Mouse (Mus musculus): ENCODE data around the gene Il17f. TPM values are rescaled to one million over a fixed set of nuclear protein-coding genes. Genes with fewer than 3 reads are reported as not detected.
"Not testable (repeated sequence)": the region's sequence is repeated elsewhere in the genome, so short reads cannot be mapped to it uniquely, and the experiment has no call there.

Gene Il17f
- total RNA-seq (2017) = 0.61 TPM in 1 of 2 replicates, not detected in the other

DNA sequence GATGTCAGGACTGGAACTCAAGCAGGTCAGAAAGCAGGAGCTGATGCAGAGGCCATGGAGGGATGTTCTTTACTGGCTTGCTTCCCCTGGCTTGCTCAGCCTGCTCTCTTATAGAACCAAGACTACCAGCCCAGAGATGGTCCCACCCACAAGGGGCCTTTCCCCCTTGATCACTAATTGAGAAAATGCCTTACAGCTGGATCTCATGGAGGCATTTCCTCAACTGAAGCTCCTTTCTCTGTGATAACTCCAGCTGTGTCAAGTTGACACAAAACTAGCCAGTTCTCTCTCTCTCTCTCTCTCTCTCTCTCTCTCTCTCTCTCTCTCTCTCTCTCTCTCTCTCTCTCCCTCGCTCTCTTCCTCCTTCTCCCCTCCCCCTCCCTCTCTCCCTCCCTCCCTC is at the start of gene Il17f:
Il17f (minus strand) TSS at position 101 of the 400 bp plus-strand sequence.
- ATAC-seq (ENCODE audit: extremely low read depth, insufficient number of reproducible peaks, low FRiP score, poor library complexity, severe bottlenecking) = not testable (repeated sequence)

GRCm38 (mm10) chr1:20839911-20840310 is 49.5 kb upstream of the Il17f start:
- no peak for ATAC-seq (ENCODE audit: extremely low read depth, insufficient number of reproducible peaks, low FRiP score, poor library complexity, severe bottlenecking)

GRCm38 (mm10) chr1:20836551-20837125 is 46.2 kb upstream of the Il17f start:
- no peak for ATAC-seq (ENCODE audit: extremely low read depth, insufficient number of reproducible peaks, low FRiP score, poor library complexity, severe bottlenecking)

DNA sequence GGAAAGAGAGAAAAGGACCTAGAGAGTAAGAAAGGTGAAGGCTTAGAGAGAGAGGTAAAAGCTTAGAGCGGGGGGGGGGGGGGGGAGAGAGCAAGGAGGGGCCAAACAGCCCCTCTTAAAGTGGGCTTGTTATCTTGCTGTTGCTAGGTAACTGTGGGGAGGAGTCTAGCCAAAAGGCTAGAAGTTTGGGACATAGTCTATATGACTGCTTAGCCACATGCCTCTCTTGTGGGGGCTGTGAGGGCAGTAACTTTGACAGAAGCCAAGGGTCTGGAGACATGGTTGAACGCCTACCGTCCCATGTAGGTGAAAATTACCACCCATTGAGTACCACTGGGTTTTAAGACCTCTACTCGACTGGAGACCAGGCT is 42.7 kb upstream of the Il17f start:
- ATAC-seq (ENCODE audit: extremely low read depth, insufficient number of reproducible peaks, low FRiP score, poor library complexity, severe bottlenecking) = no peak

- ATAC-seq (ENCODE audit: extremely low read depth, insufficient number of reproducible peaks, low FRiP score, poor library complexity, severe bottlenecking) = no peak
These were observed 42.2 kb upstream of the Il17f start for GRCm38 (mm10) chr1:20832473-20833140.

GRCm38 (mm10) chr1:20830546-20830945 is 40.1 kb upstream of the Il17f start:
- ATAC-seq (ENCODE audit: extremely low read depth, insufficient number of reproducible peaks, low FRiP score, poor library complexity, severe bottlenecking) = no peak

- no peak for ATAC-seq (ENCODE audit: extremely low read depth, insufficient number of reproducible peaks, low FRiP score, poor library complexity, severe bottlenecking)
These were observed 37.6 kb upstream of the Il17f start for GRCm38 (mm10) chr1:20828061-20828460.

DNA sequence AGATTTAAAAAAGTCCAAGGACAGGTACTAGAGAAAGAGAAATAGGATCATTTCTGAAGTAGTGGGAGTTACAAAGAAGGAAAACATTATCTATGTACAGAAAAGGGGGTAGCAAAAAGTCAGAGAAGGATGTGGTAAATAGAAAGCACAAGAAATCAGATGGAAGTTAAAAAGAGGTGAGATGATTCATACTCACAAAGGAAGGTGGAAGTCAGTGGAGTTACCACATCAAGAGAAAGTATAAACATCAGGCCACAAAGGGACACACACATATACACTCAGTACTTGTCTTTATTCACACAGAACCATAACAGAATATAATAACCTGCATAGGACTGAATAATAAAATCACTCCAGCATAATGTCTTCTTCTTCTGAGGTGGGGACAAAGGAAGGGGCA is 34.6 kb upstream of the Il17f start:
- ATAC-seq (ENCODE audit: extremely low read depth, insufficient number of reproducible peaks, low FRiP score, poor library complexity, severe bottlenecking) = peak; percentile 6; the same call in 1 of the 2 replicates

DNA sequence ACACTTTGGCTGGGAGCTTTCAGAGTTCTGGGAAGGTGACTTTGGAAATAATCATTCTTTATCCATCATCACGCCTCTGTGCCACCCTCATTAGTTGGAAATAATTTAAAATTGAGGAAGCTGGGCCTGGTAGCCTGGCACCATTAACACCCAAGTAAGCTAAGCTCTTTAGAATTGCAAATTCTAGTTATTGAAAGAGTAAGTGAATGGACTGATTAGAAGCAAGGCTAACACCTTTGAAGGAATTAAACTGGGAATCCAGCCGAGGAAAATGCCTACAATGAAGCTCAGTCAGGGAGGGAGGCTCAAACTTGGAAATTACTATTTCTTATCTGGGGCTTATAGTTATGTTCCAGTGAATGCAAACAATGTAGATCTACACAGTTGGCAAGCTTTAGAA is 33.5 kb upstream of the Il17f start:
- no peak for ATAC-seq (ENCODE audit: extremely low read depth, insufficient number of reproducible peaks, low FRiP score, poor library complexity, severe bottlenecking)

DNA sequence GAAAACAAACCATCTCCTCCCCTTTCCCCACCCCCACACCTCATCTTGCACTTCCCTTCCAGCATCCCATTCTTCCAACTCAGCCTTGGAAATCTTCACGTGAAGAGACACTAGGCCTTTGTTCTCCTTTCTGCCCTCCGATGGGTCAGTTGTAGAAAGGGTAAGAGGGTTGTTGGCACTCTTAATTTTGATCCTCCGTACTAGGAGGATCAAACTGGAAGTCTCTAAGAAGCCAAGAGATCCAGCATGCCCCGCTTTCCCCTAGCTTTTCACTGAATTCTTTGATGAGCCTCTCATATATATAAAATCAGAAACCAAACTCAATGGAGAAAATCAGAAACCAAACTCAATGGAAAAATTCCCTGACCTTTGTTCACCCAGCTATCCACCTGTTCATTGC is 33.1 kb upstream of the Il17f start:
- no peak for ATAC-seq (ENCODE audit: extremely low read depth, insufficient number of reproducible peaks, low FRiP score, poor library complexity, severe bottlenecking)

DNA sequence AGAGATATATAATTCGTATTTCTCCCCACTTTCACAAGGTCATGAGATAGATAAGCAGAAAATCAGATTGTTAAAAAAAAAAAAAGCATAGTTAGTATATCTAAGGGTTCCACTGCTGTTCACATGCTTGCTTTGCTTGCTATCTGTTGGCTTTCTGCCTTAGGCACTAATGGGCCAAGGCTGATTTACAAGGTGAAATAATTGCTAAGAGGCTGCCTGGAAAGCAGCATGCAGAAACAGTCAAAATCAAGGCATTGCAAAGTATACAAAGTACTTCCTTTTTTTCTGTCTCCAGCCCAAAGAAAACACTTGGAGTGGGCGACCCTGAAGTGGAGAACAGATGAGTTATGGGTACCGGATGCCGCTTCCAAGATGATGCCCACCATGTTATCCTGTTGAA is 30.5 kb upstream of the Il17f start:
- no peak for ATAC-seq (ENCODE audit: extremely low read depth, insufficient number of reproducible peaks, low FRiP score, poor library complexity, severe bottlenecking)

GRCm38 (mm10) chr1:20819771-20820605 is 29.6 kb upstream of the Il17f start, which contains the start of gene Mcm3:
Gene Mcm3, minus strand, starts transcription at chr1:20820312.
- peak; percentile 97 for ATAC-seq (ENCODE audit: extremely low read depth, insufficient number of reproducible peaks, low FRiP score, poor library complexity, severe bottlenecking)

GRCm38 (mm10) chr1:20817596-20817995 is 27.2 kb upstream of the Il17f start:
- no peak for ATAC-seq (ENCODE audit: extremely low read depth, insufficient number of reproducible peaks, low FRiP score, poor library complexity, severe bottlenecking)

GRCm38 (mm10) chr1:20817172-20817571 is 26.8 kb upstream of the Il17f start:
- no peak for ATAC-seq (ENCODE audit: extremely low read depth, insufficient number of reproducible peaks, low FRiP score, poor library complexity, severe bottlenecking)

DNA sequence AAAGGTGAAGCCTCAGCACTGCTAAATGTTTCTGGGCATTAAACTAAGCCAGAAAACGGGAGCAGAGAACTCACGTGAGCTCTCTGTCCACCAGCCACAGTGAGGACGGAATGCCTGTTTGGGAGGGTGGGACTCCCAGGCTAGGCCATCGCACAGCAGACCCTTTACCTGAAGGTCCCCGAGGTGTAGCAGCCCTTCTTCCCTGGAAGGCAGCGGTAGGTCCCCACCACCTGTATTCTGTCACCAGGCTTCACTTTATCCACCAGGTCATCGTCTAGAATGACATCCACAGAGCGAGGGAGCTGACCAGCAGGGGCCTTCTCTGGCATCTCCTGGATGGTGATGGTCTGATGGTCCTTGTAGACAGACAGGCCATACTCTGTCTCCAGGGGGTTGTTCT is 24.1 kb upstream of the Il17f start:
- ATAC-seq (ENCODE audit: extremely low read depth, insufficient number of reproducible peaks, low FRiP score, poor library complexity, severe bottlenecking) = no peak

DNA sequence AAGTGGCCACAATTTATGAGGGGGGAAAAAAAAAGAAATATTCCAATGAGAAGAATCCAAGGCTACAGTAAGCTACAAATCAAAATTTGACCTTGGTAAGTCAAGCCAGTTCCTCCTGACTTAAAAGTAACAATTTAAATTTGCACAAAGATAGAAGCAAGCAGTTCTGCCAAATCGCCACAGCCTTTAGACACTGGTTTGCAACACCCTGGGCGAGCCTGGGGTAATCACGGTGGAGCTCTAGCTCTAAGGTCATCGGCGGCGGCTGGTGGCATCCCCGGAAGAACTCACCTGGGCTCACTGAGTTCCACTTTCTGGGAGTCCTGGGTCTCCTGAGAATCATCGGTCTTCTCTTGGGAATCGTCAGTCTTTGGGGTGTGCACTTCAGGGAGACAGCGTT is 14.1 kb upstream of the Il17f start:
- no peak for ATAC-seq (ENCODE audit: extremely low read depth, insufficient number of reproducible peaks, low FRiP score, poor library complexity, severe bottlenecking)

- ATAC-seq (ENCODE audit: extremely low read depth, insufficient number of reproducible peaks, low FRiP score, poor library complexity, severe bottlenecking) = no peak
These were observed 11.4 kb upstream of the Il17f start for GRCm38 (mm10) chr1:20801682-20802390.

- no peak for ATAC-seq (ENCODE audit: extremely low read depth, insufficient number of reproducible peaks, low FRiP score, poor library complexity, severe bottlenecking)
These were observed 10.9 kb upstream of the Il17f start for GRCm38 (mm10) chr1:20801275-20801674.

GRCm38 (mm10) chr1:20795178-20795577 is 4.8 kb upstream of the Il17f start:
- no peak for ATAC-seq (ENCODE audit: extremely low read depth, insufficient number of reproducible peaks, low FRiP score, poor library complexity, severe bottlenecking)
